Mouse (Mus musculus): ENCODE results near the gene Dab1.

DNA sequence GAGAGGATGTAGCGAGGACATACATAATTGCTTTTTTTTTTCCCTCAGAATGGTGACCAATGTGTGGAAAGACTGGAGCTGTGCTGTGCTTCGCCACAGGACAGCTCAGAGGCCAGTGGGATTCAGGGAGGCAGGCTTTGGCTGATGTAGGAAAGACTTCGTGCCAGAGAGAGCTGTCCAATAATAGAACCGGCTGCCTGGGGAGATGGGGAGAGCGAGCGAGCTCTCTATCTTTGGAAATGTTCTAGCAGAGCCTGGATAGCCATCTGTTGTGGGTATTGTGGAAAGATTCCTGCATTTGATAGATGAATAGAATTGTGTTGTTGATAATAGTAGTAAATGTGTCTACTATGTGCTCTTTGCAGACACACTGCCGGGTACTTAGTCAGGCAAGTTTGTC lies 833.4 kb downstream of the Dab1 start:
- TF ChIP-seq CTCF (IDR thresholded peaks at IDR 0.05; ENCODE audit: control insufficient read depth, insufficient read depth, insufficient read length) (no peak), USF1 (IDR thresholded peaks at IDR 0.05; ENCODE audit: low read depth) (no peak), MAX (IDR thresholded peaks at IDR 0.05) (no peak), FOSL1 (IDR thresholded peaks at IDR 0.05; ENCODE audit: insufficient read depth, low read length, poor library complexity, severe bottlenecking) (no peak)
